Mouse (Mus musculus): ENCODE measurements around the gene Entpd2. TPM values are rescaled to one million over a fixed set of nuclear protein-coding genes. Genes with fewer than 3 reads are reported as not detected.

Entpd2 gene
- total and polyA plus RNA-seq, 3 experiments: not detected

DNA sequence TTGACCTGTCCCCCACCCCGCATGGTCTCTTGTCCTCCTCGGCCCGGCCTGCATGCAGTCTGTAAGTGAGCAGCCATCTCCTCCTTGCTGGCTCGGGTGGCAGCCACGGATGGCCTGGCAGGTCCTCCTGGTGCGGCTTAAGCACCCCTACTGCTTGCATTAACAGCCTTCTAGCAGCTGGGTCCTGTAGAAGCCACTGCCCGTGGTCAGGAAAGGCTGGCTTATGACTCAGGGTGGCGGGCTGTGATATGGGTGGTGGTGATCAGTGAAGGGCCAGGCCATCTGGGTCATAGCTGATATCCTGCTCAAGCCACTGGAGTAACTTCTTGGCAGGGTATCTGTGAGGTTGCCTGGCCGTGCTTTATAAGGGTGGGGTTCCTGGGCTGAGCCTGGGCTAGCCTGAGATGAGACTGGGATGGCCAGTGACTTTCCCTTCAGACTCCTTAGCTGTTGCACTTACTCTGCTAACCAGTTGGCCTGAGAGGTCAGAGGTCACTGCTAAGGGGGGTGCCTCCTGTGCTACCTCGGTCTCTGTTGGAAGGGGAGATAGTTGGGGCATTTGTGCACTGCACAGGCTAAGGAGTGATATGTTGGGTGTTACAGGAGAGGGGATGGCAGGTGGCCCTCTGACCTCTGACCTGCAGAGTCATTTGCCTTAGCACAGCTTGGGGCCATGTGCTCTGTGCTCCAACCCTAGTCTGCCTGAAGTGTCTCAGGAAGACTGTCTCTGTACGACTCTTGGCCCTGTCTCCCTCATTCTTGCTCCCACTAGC, 36.8 kb downstream of the Entpd2 start:
- Histone ChIP-seq H3K9ac (ENCODE audit: control insufficient read depth, low read depth, low read length, poor library complexity, severe bottlenecking) (no peak overlapping the region), H3K36me3 (ENCODE audit: control insufficient read depth in 1 of 2, insufficient read depth in 2 of 2, low read length in 2 of 2) (peaks cover 0 to 7% of the 10 kb centered on the region in 2 experiments; a peak in 2 of 4 replicates), H3K27ac (ENCODE audit: control insufficient read depth, low read depth, low read length) (no peak overlapping the region), H3K4me3 (ENCODE audit: control insufficient read depth in 1 of 2, insufficient read depth in 1 of 2, low read depth in 2 of 2, low read length in 2 of 2) (no peak overlapping the region), H3K9me3 (replicated peaks; ENCODE audit: insufficient read depth, low read length) (no peaks in the 10 kb centered on the region), H3K79me2 (ENCODE audit: control insufficient read depth, insufficient read depth, low read length, poor library complexity) (peaks cover 2% of the 10 kb centered on the region; the same call in 1 of the 2 replicates), H3K27me3 (ENCODE audit: control insufficient read depth in 1 of 2, insufficient read depth in 2 of 2, low read length in 2 of 2) (no peaks in the 10 kb centered on the region), H3K4me1 (ENCODE audit: control insufficient read depth in 1 of 2, insufficient read depth in 2 of 2, low read length in 2 of 2) (peaks cover 3 to 13% of the 10 kb centered on the region in 2 experiments; a peak in 3 of 4 replicates)
- no peak for DNase-seq (ENCODE audit: low read depth, low spot score)
- TF ChIP-seq MAZ (IDR thresholded peaks at IDR 0.05; ENCODE audit: low read depth, low read length) (no peak), MAX (IDR thresholded peaks at IDR 0.05; ENCODE audit: low read length) (no peak), NRF1 (IDR thresholded peaks at IDR 0.05; ENCODE audit: insufficient read depth, low read depth, low read length, poor library complexity, severe bottlenecking) (no peak), ZKSCAN1 (IDR thresholded peaks at IDR 0.05; ENCODE audit: low read depth, low read length) (no peak), NELFE (IDR thresholded peaks at IDR 0.05; ENCODE audit: low read depth, low read length) (no peak), POLR2AphosphoS5 (IDR thresholded peaks at IDR 0.05; ENCODE audit: borderline replicate concordance, low read depth, low read length) (no peak), GATA1 (IDR thresholded peaks at IDR 0.05; ENCODE audit: low read depth, low read length) (no peak), MYB (IDR thresholded peaks at IDR 0.05; ENCODE audit: low read depth, low read length) (no peak), HCFC1 (IDR thresholded peaks at IDR 0.05; ENCODE audit: low read depth, low read length) (no peak), CHD2 (IDR thresholded peaks at IDR 0.05; ENCODE audit: low read length) (no peak)

DNA sequence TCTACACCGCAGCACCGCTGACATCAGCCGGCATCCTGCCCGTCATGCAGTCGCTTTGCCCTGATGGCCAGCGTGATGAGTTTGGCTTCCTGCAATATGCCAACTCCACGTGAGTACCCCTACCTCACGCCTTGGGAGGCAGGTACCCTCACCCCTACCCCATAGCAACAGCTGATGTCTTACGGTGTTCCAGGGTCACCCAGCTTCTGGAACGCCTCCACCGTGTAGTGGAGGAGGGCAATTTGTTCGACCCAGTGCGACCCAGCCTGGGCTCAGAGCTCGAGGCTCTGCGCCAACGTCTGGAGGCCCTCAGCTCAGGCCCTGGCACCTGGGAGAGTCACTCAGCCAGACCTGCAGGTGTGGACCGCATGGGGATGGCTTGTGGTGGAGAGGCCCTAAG, 37.4 kb downstream of the Entpd2 start:
- peaks cover 0 to 3% of the 10 kb centered on the region in 2 experiments; a peak in 2 of 4 replicates for H3K36me3 ChIP-seq (ENCODE audit: control insufficient read depth in 1 of 2, insufficient read depth in 2 of 2, low read length in 2 of 2)
- H3K4me1 ChIP-seq (ENCODE audit: control insufficient read depth in 1 of 2, insufficient read depth in 2 of 2, low read length in 2 of 2): peaks cover 1 to 7% of the 10 kb centered on the region in 2 experiments; a peak in 3 of 4 replicates
- no peak overlapping the region for H3K27ac ChIP-seq (ENCODE audit: control insufficient read depth, low read depth, low read length)
- H3K9me3 ChIP-seq (replicated peaks; ENCODE audit: insufficient read depth, low read length): no peaks in the 10 kb centered on the region
- H3K9ac ChIP-seq (ENCODE audit: control insufficient read depth, low read depth, low read length, poor library complexity, severe bottlenecking): no peak overlapping the region
- H3K79me2 ChIP-seq (ENCODE audit: control insufficient read depth, insufficient read depth, low read length, poor library complexity): peaks cover 2% of the 10 kb centered on the region; the same call in 1 of the 2 replicates
- no peak overlapping the region for H3K4me3 ChIP-seq (ENCODE audit: control insufficient read depth in 1 of 2, insufficient read depth in 1 of 2, low read depth in 2 of 2, low read length in 2 of 2)
- H3K27me3 ChIP-seq (ENCODE audit: control insufficient read depth in 1 of 2, insufficient read depth in 2 of 2, low read length in 2 of 2): no peaks in the 10 kb centered on the region
- no peak for DNase-seq (ENCODE audit: low read depth, low spot score)
- TF ChIP-seq SMC3 (IDR thresholded peaks at IDR 0.05; ENCODE audit: low read depth, low read length) (no peak), MYB (IDR thresholded peaks at IDR 0.05; ENCODE audit: low read depth, low read length) (no peak), MAFK (IDR thresholded peaks at IDR 0.05; ENCODE audit: borderline replicate concordance, low read depth, low read length) (no peak)

GRCm38 (mm10) chr2:25434292-25434691, 38.6 kb downstream of the Entpd2 start:
- H3K9ac ChIP-seq (ENCODE audit: control insufficient read depth, low read depth, low read length, poor library complexity, severe bottlenecking): no peak overlapping the region
- peaks cover 0 to 4% of the 10 kb centered on the region in 2 experiments; a peak in 2 of 4 replicates for H3K4me1 ChIP-seq (ENCODE audit: control insufficient read depth in 1 of 2, insufficient read depth in 2 of 2, low read length in 2 of 2)
- H3K36me3 ChIP-seq (ENCODE audit: control insufficient read depth in 1 of 2, insufficient read depth in 2 of 2, low read length in 2 of 2): peaks cover 0 to 2% of the 10 kb centered on the region in 2 experiments; a peak in 1 of 4 replicates
- no peak for DNase-seq (ENCODE audit: low read depth, low spot score)
- no peaks in the 10 kb centered on the region for H3K27me3 ChIP-seq (ENCODE audit: control insufficient read depth in 1 of 2, insufficient read depth in 2 of 2, low read length in 2 of 2)
- H3K9me3 ChIP-seq (replicated peaks; ENCODE audit: insufficient read depth, low read length): no peaks in the 10 kb centered on the region
- TF ChIP-seq CHD1 (IDR thresholded peaks at IDR 0.05; ENCODE audit: low read depth, low read length): no peak
- TF ChIP-seq RCOR1 (IDR thresholded peaks at IDR 0.05; ENCODE audit: low read depth, low read length): no peak
- no peak overlapping the region for H3K4me3 ChIP-seq (ENCODE audit: control insufficient read depth in 1 of 2, insufficient read depth in 1 of 2, low read depth in 2 of 2, low read length in 2 of 2)
- no peak overlapping the region for H3K27ac ChIP-seq (ENCODE audit: control insufficient read depth, low read depth, low read length)
- H3K79me2 ChIP-seq (ENCODE audit: control insufficient read depth, insufficient read depth, low read length, poor library complexity): no peaks in the 10 kb centered on the region
